Mouse (Mus musculus): ENCODE results near the gene Pknox2. TPM values are rescaled to one million over a fixed set of nuclear protein-coding genes. Genes with fewer than 3 reads are reported as not detected.
A peak's percentile ranks its signal among the peaks of the same experiment; 100 is the strongest.

Gene Pknox2
- polyA plus RNA-seq, 1 experiment from 2014 or later: 13.2 TPM

- Histone ChIP-seq H3K36me3 (replicated peaks; ENCODE audit: control insufficient read depth, insufficient read depth, low read depth, low read length) (no peaks in the 10 kb centered on the region), H3K4me2 (ENCODE audit: low read depth, low read length) (no peak overlapping the region), H3K9me3 (replicated peaks; ENCODE audit: control insufficient read depth, low read length) (no peaks in the 10 kb centered on the region), H3K4me3 (ENCODE audit: low read depth, low read length) (no peak overlapping the region), H3K9ac (replicated peaks; ENCODE audit: low read length) (no peak overlapping the region), H3K27ac (replicated peaks; ENCODE audit: low read depth, low read length) (no peak overlapping the region), H3K4me1 (ENCODE audit: control insufficient read depth, insufficient read depth, low read length) (peaks cover 3% of the 10 kb centered on the region), H3K27me3 (ENCODE audit: control insufficient read depth, insufficient read depth, low read length) (no peaks in the 10 kb centered on the region)
- 74% methylated on average over 4 of the region's 4 CpGs for WGBS
- DNase-seq (ENCODE audit: low spot score) (no peak), ATAC-seq (replicated peaks; ENCODE audit: insufficient number of reproducible peaks, low FRiP score, low TSS enrichment, low read depth) (no peak)
Observed at GRCm38 (mm10) chr9:36942131-36942530, 205.1 kb downstream of the Pknox2 start.

GRCm38 (mm10) chr9:36941565-36941964 lies 205.6 kb downstream of the Pknox2 start:
- no peaks in the 10 kb centered on the region for H3K9me3 ChIP-seq (replicated peaks; ENCODE audit: control insufficient read depth, low read length)
- H3K9ac ChIP-seq (replicated peaks; ENCODE audit: low read length): no peak overlapping the region
- no peak overlapping the region for H3K4me3 ChIP-seq (ENCODE audit: low read depth, low read length)
- DNase-seq (ENCODE audit: low spot score) (peak; percentile 38), ATAC-seq (replicated peaks; ENCODE audit: insufficient number of reproducible peaks, low FRiP score, low TSS enrichment, low read depth) (no peak)
- H3K36me3 ChIP-seq (replicated peaks; ENCODE audit: control insufficient read depth, insufficient read depth, low read depth, low read length): no peaks in the 10 kb centered on the region
- peaks cover 3% of the 10 kb centered on the region for H3K4me1 ChIP-seq (ENCODE audit: control insufficient read depth, insufficient read depth, low read length)
- H3K27me3 ChIP-seq (ENCODE audit: control insufficient read depth, insufficient read depth, low read length): no peaks in the 10 kb centered on the region
- H3K4me2 ChIP-seq (ENCODE audit: low read depth, low read length): no peak overlapping the region
- WGBS: 14% methylated on average over 5 of the region's 5 CpGs
- H3K27ac ChIP-seq (replicated peaks; ENCODE audit: low read depth, low read length): no peak overlapping the region

- H3K36me3 ChIP-seq (replicated peaks; ENCODE audit: control insufficient read depth, insufficient read depth, low read depth, low read length): no peaks in the 10 kb centered on the region
- 49% methylated on average over 8 of the region's 8 CpGs for WGBS
- H3K27ac ChIP-seq (replicated peaks; ENCODE audit: low read depth, low read length): no peak overlapping the region
- no peaks in the 10 kb centered on the region for H3K27me3 ChIP-seq (ENCODE audit: control insufficient read depth, insufficient read depth, low read length)
- H3K4me1 ChIP-seq (ENCODE audit: control insufficient read depth, insufficient read depth, low read length): peaks cover 3% of the 10 kb centered on the region
- ATAC-seq (replicated peaks; ENCODE audit: insufficient number of reproducible peaks, low FRiP score, low TSS enrichment, low read depth): no peak
- no peak overlapping the region for H3K4me3 ChIP-seq (ENCODE audit: low read depth, low read length)
- no peaks in the 10 kb centered on the region for H3K9me3 ChIP-seq (replicated peaks; ENCODE audit: control insufficient read depth, low read length)
- no peak overlapping the region for H3K9ac ChIP-seq (replicated peaks; ENCODE audit: low read length)
- peak; percentile 15 for DNase-seq (ENCODE audit: low spot score)
- no peak overlapping the region for H3K4me2 ChIP-seq (ENCODE audit: low read depth, low read length)
Observed at GRCm38 (mm10) chr9:36938601-36939078, 208.6 kb downstream of the Pknox2 start.

GRCm38 (mm10) chr9:36933813-36934493 lies 213.3 kb downstream of the Pknox2 start:
- Histone ChIP-seq H3K9me3 (replicated peaks; ENCODE audit: control insufficient read depth, low read length) (no peaks in the 10 kb centered on the region), H3K27ac (replicated peaks; ENCODE audit: low read depth, low read length) (no peak overlapping the region), H3K36me3 (replicated peaks; ENCODE audit: control insufficient read depth, insufficient read depth, low read depth, low read length) (no peaks in the 10 kb centered on the region), H3K4me2 (ENCODE audit: low read depth, low read length) (no peak overlapping the region), H3K9ac (replicated peaks; ENCODE audit: low read length) (no peak overlapping the region), H3K27me3 (ENCODE audit: control insufficient read depth, insufficient read depth, low read length) (no peaks in the 10 kb centered on the region), H3K4me1 (ENCODE audit: control insufficient read depth, insufficient read depth, low read length) (no peaks in the 10 kb centered on the region; the same call in 1 of the 2 replicates), H3K4me3 (ENCODE audit: low read depth, low read length) (no peak overlapping the region)
- 46% methylated on average over 16 of the region's 16 CpGs for WGBS
- ATAC-seq (replicated peaks; ENCODE audit: insufficient number of reproducible peaks, low FRiP score, low TSS enrichment, low read depth) (peak; percentile 73; the same call in 1 of the 2 replicates), DNase-seq (ENCODE audit: low spot score) (peak; percentile 87)

- no peak overlapping the region for H3K27ac ChIP-seq (replicated peaks; ENCODE audit: low read depth, low read length)
Observed at GRCm38 (mm10) chr9:36932950-36933812, 214.0 kb downstream of the Pknox2 start.

GRCm38 (mm10) chr9:36931657-36932056 lies 215.6 kb downstream of the Pknox2 start:
- ATAC-seq (replicated peaks; ENCODE audit: insufficient number of reproducible peaks, low FRiP score, low TSS enrichment, low read depth) (no peak), DNase-seq (ENCODE audit: low spot score) (no peak)
- WGBS: 82% methylated on average over 4 of the region's 4 CpGs

More at GRCm38 (mm10) chr9:36932950-36933812, 214.0 kb downstream of the Pknox2 start:
- Histone ChIP-seq H3K4me3 (ENCODE audit: low read depth, low read length) (no peak overlapping the region), H3K9me3 (replicated peaks; ENCODE audit: control insufficient read depth, low read length) (no peaks in the 10 kb centered on the region), H3K9ac (replicated peaks; ENCODE audit: low read length) (no peak overlapping the region), H3K36me3 (replicated peaks; ENCODE audit: control insufficient read depth, insufficient read depth, low read depth, low read length) (no peaks in the 10 kb centered on the region), H3K27me3 (ENCODE audit: control insufficient read depth, insufficient read depth, low read length) (no peaks in the 10 kb centered on the region), H3K4me2 (ENCODE audit: low read depth, low read length) (no peak overlapping the region), H3K4me1 (ENCODE audit: control insufficient read depth, insufficient read depth, low read length) (no peaks in the 10 kb centered on the region)
- DNase-seq (ENCODE audit: low spot score): no peak
- WGBS: 72% methylated on average over 12 of the region's 12 CpGs
- ATAC-seq (replicated peaks; ENCODE audit: insufficient number of reproducible peaks, low FRiP score, low TSS enrichment, low read depth): peak; percentile 9; the same call in 1 of the 2 replicates

GRCm38 (mm10) chr9:36923753-36924152 lies 223.5 kb downstream of the Pknox2 start:
- DNase-seq (ENCODE audit: low spot score): no peak
- Histone ChIP-seq H3K9ac (replicated peaks; ENCODE audit: low read length) (no peak overlapping the region), H3K4me3 (ENCODE audit: low read depth, low read length) (no peak overlapping the region), H3K4me1 (ENCODE audit: control insufficient read depth, insufficient read depth, low read length) (no peaks in the 10 kb centered on the region), H3K27ac (replicated peaks; ENCODE audit: low read depth, low read length) (no peak overlapping the region), H3K9me3 (replicated peaks; ENCODE audit: control insufficient read depth, low read length) (no peaks in the 10 kb centered on the region), H3K27me3 (ENCODE audit: control insufficient read depth, insufficient read depth, low read length) (no peaks in the 10 kb centered on the region), H3K36me3 (replicated peaks; ENCODE audit: control insufficient read depth, insufficient read depth, low read depth, low read length) (no peaks in the 10 kb centered on the region), H3K4me2 (ENCODE audit: low read depth, low read length) (no peak overlapping the region)
- ATAC-seq (replicated peaks; ENCODE audit: insufficient number of reproducible peaks, low FRiP score, low TSS enrichment, low read depth): no peak
- 78% methylated on average over 5 of the region's 5 CpGs for WGBS

More at GRCm38 (mm10) chr9:36931657-36932056, 215.6 kb downstream of the Pknox2 start:
- Histone ChIP-seq H3K27me3 (ENCODE audit: control insufficient read depth, insufficient read depth, low read length) (no peaks in the 10 kb centered on the region), H3K9me3 (replicated peaks; ENCODE audit: control insufficient read depth, low read length) (no peaks in the 10 kb centered on the region), H3K27ac (replicated peaks; ENCODE audit: low read depth, low read length) (no peak overlapping the region), H3K36me3 (replicated peaks; ENCODE audit: control insufficient read depth, insufficient read depth, low read depth, low read length) (no peaks in the 10 kb centered on the region), H3K4me2 (ENCODE audit: low read depth, low read length) (no peak overlapping the region), H3K4me3 (ENCODE audit: low read depth, low read length) (no peak overlapping the region), H3K4me1 (ENCODE audit: control insufficient read depth, insufficient read depth, low read length) (no peaks in the 10 kb centered on the region), H3K9ac (replicated peaks; ENCODE audit: low read length) (no peak overlapping the region)
